Mouse (Mus musculus) c-Kit-positive CD71-negative TER-119-negative erythroid progenitor cells, embryonic 14.5 days (primary cell): ENCODE measurements around the gene Meis2.

Source experiments
- DNase-seq: peaks from one replicate; pipeline ENCODE4 v3.0.0-alpha.2; 2013; ENCODE audit warnings: low read depth

Gene Meis2

DNA sequence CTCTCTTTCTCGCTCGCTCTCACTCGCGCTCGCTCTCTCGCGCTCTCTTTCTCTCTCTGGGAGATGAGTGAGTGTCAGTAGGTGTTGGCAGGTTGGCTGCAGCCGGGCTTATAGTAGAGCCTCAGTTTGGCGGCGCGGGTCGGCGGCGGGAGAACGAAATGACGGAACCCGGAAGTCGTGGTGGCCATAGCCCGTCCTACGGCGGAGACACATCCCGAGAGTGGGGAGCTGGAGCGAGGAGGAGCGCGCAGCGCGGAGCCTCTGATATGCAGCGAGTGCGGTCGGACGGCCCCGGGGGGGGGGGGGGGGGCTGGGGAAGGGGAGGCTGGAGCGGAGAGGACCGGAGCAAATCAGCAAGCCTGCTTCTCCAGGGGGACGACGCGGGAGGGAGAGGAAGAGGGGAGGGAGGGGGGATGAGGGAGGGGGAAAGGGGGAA is at the start of gene Meis2:
Meis2 (minus strand) TSS at position 270 of the 436 bp plus-strand sequence.
- DNase-seq = no peak

DNA sequence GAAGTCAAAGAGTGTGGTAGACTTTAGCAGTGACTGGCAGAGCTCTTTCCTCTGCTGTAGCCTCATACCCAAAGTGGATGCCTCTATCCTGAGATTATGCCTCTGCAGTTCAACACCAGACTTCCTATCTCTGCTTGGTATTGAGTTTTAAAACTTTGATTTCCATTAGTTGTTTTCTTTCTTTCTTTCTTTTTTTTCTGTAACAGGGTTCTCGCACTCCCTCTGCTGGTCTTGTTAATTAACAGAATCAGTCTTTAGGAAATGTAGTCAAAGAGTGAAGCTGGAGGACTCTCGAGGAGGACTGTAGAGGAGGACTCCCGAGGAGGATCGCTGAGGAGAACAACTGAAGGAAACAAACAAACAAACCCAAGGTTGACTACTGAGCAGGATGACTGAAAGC is 40.6 kb upstream of the Meis2 start:
- DNase-seq = no peak

DNA sequence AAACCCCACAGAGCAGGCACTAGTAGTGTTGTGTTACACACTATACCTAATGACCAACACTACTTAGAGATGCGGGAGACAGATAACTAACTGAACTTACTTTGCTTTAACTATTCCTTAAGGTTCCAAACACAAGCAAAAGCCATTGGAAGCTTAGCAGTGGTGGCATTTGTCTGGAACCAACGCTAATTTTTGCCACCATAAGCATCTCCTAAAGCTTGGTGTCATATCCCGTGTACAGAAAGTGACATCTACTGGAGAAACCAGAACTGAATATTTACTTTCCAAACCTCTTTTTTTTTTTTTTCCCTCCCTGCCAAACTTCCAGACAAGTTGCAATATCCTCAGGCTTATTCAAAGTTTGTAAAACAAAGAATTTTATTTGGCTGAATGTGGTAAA is 39.5 kb upstream of the Meis2 start:
- DNase-seq = no peak

DNA sequence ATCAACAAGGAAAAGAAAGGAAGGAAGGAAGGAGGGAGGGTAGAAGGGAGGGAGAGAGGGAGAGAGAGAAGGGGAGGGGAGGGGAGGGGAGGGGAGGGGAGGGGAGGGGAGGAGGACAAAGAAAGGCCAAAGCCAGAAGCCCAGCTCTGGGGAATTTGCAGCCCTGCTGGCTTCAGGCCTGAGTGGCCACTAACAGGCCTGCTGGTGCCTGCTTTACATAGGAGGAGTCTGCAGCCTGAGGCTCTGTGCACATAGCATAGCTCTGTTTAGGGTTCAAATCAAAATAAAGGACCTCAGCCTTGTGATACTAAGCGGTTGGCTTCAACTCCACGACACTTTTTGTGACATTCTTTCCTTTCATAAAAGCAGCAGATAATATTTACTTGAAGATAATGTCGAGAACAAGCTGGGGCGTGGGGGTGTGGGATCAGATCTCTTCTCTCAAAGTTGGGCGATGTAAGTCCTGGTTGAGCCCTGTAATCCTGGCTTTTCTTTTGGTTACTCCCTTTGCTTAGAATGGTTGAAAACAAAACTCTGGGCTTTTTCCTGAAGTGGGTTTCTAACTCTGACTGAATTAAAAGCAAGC is 37.9 kb upstream of the Meis2 start:
- DNase-seq = no peak

DNA sequence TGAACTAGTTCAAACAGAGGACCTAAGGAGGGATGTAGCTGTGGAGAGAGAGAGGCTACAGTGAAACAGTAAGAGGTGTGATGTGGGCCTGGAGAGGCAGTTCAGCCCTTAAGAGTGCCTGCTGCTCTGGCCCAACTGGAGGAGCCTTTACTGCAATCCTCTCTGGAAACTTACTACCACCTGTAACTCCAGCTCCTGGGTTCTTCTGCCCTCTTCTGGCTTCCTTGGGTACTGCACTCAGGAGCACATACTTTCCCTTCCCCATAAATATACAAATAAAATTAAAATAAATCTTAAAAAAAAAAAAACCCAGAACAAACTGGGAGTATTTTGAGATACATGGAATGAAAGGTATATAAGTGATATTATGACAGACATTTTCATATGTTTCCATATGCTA is 35.6 kb upstream of the Meis2 start:
- DNase-seq = peak; percentile 18

DNA sequence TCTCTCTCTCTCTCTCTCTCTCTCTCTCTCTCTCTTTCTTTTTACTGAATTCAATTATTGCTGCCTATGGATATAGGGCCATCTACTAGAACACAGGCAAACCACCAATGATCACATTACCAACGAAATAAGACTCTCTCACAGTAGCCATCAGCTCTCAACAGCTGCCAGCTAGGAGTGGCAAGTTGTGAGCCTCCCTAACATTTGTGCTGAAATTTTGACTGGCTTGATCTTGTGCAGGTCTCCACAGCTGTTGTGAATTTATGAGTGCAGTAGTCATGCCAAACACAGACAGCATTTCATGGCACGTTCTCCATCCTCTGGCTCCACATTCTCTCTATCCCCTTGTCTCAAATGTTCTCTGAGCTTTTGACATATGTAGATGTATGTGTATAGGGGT is 15.3 kb upstream of the Meis2 start:
- no peak for DNase-seq

DNA sequence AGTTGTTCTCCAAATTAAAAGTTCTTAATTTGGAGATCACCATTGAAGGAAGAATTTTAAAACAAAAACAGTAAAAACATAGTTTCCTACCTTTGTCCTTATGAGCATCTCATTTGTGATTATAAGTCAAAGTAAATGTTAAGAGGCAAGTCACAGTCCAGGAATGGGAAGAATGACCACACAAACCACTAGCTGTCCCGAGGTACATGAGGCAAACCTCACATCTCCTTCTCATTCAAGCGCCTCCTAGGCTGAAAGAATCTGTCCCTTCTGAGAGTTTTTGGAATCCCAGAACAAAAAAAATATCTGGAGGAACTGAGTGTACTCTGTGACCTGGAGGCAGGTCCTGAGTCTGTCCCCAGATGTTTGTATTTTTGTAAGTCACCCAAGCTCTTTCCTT is 13.2 kb upstream of the Meis2 start:
- no peak for DNase-seq

DNA sequence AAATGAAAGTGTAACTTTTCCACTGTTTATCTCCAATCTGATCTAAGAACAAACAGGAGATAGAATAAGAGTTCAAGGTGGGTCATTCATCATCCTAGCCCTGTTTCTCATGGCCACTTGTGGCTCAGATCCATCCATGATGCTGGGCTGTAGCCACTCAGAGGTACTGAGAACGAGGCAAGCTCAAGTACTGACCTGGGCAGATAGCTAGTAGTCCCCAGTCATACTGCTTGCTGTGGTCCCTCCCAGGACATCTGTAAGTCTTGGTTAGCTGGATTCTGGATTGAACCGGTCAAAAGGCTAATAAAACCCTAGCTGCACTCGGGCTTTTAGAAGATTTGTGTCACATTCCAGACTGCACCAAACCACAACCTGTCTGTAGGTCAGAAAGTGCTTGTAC is 12.1 kb upstream of the Meis2 start:
- no peak for DNase-seq

DNA sequence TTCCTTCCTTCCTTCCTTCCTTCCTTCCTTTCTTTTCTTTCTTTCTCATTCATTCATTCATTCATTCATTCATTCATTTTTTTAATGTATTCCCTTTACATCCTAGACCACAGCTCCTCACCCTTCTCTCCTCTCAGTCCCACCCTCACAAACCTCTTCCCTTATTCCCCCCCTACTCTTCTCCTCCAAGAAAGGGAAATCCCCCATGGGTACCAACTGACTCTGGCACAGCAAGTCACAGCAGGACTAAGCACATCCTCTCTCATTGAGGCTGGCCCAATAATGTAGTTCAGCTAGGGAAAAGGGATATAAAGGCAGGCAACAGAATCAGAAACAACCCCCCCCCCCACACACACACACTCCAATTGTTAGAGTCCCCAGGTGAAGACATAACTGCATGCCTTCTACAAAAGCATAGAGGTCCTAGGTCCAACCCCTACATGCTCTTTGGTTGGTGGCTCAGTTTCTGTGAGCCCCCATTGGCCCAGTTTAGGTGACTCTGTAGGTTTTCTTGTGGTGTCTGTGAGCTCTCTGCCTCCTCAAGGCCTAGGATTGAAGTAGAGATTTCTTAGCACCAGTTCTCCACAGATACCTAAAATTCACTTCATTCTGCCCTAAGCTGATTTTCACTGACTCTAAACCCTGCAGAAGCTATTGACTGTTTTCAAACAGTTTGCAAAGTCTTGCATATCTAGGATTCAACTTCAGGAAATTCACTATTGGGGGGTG is 11.3 kb upstream of the Meis2 start:
- DNase-seq = no peak

DNA sequence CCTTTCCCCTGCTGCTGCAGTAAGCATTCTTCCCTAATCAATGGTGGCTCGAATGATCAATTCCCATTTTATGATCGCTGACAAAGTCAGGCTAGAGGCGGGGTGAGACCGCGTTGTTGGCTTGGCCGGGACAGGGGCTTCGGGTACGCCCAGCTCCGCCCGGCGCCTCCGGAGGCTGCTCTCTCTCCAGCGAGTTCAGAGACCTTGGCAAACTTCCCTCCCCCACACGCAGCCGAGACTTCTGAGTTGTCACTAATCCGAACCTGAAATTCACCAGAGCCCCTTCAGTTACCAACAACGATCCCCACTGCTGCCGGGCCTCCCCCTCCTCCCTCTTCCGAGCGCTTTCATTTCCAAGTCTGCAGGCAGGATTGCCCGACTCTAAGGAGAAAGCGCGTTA is 10.3 kb upstream of the Meis2 start:
- no peak for DNase-seq

DNA sequence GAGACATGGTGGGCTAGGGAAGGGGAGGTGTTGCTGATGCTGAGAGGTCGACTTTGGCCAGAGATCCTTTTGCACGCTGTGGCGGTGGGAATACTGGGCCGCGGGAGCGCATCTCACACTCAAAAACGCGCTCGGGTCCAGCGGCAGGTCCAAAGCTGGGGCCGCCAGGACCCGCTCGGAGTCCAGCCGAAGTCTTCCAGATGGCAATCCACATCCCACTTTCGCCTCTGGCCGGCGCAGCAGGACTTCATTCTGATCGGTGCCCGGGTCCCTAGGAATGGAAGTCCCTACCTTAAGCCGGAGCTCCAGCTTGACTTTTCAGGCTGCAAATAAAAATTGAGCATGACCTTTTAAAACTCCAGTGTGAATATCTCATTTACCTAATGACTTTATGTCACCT is 9.8 kb upstream of the Meis2 start:
- no peak for DNase-seq

DNA sequence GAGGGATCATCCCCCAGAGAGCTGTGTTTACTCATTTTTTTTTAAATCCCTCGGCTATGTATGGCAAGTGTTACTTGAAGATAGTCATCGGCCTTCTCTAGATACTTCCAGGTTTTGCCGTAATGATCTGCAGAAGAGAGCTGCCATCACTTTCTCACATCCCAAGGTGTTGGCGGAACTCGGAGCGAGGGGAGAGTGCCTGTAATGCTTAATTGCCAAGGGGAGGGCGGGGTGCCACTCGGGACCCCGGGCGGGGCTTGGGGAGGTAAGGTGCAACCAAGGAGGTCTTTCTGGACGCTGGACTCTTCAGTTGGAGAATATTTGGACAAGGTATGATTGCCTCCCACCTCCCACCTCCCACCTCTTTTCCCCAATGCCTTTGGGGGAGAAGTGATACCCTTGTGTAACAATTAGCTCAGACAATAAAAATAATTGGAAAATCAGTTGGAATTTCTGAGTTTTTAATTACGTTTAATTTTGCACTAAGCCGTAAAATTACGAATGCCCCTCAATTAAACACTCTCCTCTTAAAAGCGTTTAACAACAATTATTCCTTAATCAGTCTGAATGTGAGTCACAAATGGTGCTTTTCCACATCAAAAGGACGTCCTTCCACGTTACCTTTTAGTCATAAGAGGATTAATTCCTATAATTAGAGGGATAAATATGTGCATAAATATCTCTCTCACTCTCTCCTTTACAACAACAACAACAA is 9.2 kb upstream of the Meis2 start:
- no peak for DNase-seq

DNA sequence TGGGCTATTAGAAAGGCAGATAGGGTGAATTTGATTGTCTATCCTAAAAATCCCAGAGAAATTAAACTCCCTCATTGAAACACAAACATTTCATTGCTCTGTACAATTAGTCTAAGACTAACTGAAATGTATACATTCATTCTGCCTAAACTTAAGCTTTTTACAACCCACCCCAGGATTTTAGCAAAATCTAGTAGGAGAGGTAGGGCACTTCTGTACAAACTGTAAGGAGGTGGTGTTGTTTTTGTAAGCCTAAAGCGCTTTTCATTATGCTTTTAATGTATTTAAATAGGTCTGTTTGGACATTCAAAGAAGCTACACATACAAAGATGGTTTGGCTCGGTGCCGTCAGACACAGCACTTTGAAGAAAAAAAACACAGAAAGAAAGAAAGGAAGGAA is 8.4 kb upstream of the Meis2 start:
- no peak for DNase-seq

DNA sequence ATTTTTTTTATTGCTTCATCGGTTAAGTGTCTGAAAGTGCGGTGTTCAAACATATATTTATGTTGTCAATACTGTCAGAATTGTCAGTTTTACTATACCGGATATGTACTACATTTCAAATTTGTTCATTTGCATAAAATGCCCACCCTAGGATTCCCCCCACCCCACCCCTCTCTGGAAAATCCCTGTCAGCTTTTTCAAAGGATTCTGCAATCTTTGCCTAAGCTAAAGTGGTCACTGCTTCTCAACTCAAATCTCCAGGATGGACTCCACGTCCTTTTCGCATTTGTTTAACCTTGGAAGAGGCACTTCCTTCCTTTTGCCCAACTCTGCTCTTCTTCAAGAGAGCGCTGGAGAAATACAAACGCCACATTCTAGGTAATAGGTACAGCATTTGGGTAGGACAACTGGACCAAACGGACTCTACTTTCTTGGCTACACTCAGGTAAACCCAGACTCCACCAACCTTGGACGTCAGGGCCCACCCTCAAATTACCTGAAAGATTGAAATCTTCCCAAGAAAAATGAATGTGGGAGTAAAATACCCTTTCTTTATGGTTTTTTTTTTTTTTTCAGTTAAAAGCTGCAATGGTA is 7.8 kb upstream of the Meis2 start:
- no peak for DNase-seq

DNA sequence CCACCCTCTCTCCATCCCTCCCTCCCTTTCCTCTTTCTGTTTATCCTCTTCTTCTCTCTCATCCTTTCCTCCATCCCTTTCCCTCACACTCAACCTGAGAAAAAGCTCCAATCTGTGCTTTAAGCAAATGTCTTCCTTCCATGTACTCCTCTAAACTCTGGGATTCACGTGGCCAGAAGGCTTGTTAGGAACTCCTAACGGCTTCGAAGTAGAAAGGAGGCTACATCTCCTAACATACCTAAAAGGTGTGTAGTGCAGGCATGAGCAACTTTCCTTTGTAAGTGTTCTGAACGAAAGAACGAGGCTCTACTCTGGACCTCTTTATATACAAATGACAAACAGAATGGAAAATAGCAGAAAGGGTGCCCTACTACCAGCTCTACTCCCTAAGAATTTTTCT is 7.1 kb upstream of the Meis2 start:
- DNase-seq = no peak

DNA sequence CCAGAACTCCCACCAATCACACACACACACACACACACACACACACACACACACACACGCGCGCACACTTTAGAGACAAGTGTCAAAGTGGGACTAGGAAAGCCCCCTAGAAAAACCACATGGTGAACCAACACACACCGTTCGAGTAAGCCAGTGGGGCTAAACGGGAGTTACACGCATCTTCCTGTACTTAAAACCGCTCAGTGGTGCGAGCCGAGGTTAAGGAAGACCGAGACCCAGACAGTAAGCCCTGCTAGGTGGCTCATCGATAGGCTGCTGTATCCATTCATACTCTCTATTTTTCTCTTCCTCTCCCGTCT is 6.6 kb upstream of the Meis2 start:
- no peak for DNase-seq

DNA sequence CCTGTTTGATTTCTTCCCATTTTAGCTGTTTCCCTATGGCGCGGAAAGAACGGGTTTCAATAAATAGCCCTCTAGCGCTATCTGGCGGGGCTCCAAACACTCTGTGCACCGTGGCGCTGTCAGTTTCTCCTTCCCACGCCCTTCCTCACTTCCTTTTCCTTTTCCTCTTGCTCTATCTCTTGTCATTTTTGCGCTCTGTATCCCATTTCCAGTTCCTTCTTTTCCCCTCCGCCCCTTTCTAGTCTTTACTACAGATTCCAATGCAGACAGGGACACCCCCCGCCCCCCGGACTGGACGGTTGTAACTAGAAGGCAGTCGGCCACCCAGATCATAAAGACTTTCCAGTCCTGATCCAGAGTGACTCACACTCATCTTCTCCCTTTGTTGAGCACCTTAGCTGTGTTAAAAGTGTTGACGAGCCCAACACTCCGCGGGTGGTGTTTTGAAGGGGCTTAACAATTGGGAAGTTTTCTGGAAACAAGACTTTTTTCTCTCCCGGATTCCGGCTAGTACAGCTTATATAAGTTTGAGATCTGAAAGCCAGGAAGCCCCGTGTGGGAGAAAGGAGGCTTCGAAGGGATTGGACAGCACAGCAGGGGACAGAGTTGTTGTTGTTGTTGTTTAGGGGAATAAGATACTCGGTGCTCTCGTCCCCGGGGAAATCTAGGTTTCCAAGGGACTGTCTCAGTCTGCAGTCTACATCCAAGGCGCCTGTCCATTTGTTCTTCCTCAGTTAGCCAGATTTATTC is 6.1 kb upstream of the Meis2 start:
- no peak for DNase-seq

DNA sequence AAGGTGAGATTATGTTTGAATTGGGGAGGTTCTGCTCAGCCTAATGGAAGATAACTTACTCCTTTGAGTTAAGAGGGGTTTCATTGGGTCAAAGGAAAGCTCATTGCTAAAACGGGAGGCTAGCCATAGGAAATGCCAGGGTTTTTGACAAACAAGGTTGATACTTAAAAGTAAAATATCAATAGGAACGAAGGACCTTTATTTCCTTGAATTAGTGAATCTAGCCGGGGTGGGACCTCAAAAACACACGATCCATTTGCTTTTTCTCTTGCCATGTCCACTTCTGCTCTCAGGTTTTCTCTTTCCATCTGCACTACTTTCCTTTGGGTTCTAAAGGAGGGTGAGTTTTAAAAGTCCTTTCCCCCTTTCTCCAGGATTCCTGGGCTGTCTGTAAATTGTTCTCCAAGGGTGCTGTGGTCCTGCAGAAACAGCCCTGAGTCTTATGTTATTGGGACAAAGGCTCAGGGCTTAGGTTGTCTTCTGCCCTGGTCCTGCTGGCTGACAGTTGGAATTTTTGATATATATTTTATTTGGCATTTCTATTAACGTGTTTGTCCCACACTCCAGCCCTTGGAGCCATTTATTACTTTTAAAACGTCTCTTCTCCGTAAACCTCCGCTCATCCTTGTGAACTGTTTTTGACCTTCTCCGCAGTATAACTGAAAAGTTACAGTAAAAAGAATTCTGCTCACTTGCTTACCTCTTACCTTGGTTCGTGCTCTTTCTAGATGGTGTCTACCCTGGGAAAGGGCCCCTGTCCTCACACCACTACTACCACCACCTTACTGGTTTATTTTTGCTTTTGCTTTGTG is 5.2 kb upstream of the Meis2 start:
- no peak for DNase-seq

DNA sequence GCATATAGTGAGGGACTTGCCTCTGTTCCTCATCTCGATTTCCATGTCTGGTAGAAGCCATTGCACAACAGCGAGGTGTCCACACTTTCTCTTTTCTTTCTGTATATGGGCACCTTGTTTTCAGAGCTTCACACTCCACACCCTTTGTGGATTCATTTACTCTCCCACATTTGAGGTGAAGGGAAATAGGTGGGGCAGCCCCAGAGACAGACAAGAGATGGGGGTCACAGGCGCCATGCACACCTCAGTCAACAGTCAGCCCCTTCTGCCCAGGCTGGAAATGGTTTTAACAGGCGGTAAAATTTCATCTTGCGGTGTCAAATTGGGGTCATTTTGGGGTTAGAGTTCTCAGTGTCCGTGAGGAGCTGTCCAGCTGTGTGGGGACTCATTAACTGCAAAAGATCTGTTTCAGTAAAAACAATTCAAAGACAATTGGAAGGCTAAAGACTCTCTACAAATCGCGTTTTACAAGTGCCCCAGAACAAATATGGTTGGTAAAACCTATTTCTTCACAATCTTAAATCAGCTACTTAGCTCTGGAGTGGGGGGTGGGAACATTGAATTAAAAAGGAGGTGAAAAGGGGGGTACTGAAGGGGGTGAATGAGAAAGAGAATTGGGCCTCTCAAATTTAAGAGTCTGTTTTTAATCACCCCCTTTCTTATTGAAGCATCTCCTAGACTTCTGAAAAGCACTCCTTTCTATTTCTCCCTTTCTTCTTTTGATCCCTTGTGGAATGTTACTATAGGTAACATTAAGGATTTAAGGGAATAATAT is 4.0 kb upstream of the Meis2 start:
- no peak for DNase-seq

DNA sequence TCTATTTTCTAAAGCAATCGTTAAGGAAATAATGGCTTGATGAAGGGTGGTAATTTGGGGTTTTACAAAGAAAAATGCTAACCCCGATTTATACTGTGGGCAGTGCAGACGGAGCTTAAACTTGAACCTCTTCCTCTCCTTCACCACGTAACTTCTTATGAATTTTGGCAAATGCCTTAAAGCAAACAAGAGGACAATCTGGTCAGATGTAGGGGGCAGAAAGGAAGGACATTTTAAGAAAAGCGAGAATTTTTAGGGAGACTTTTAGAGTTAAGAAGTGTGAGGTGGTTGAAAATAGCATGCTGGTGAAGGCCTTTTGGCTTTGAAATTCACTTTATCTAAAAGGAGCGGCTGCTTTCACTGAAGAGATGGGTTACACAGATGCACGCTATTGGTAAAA is 3.3 kb upstream of the Meis2 start:
- DNase-seq = no peak

DNA sequence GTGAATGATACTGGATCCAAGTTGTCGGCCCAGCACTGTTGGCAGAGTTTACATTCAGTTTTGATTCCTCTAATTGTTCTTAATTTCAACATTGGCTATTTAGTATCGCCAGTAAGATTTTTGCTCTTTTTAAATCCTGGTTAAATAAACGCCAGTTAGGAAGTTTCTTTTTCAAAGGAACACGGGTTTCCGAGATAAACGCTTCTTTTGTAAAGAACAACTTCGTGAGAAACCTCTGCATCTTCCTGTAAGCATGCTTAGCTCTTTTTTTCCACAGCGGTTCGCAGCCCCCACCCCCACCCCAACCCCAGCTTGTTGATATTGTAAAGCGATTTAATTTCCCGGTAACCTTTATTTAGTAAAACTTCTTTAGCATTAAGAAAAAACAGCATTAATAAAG is 2.8 kb upstream of the Meis2 start:
- DNase-seq = no peak
